Comparison of ENCODE assay signal across 8 mouse cellular contexts in the genomic region with DNA sequence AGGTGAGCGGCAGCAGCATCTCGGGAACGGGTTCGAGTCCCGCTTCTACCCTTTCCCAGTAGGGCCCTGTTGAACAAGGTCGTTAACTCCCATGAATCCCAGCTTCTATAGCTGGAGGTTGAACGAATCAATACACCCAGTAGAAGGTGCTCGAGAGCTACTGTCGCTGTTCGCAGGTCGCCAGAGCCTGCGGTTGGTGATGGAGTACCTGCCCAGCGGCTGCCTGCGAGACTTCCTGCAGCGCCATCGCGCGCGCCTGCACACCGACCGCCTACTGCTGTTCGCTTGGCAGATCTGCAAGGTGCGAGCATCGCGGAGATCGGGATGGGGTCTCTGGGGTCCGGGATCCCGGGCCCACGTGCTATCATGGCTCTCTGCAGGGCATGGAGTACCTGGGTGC. TPM values are rescaled to one million over a fixed set of nuclear protein-coding genes. Genes with fewer than 3 reads are reported as not detected.
DNase-seq lines count a peak whose midpoint lies in the region; ATAC-seq lines count a peak whose summit lies in the region.

No protein-coding gene starts in this region.

- WGBS in neural tube, embryonic 11.5 days: 2% methylated on average over 29 of the region's 29 CpGs
- 2% methylated on average over 29 of the region's 29 CpGs for WGBS in limb, embryonic 12.5 days

- ATAC-seq in neural tube, embryonic 11.5 days (ENCODE audit: insufficient read depth, low FRiP score, low TSS enrichment): no peak
- ATAC-seq in limb, embryonic 12.5 days (ENCODE audit: insufficient number of reproducible peaks, insufficient read depth, low FRiP score, low TSS enrichment, low read depth): no peak

- peaks cover 3% of the 10 kb centered on the region for H3K4me1 ChIP-seq in neural tube, embryonic 11.5 days (ENCODE audit: control insufficient read depth, insufficient read depth, low read length)
- peaks cover 13% of the 10 kb centered on the region for H3K4me1 ChIP-seq in limb, embryonic 12.5 days (replicated peaks)

- no peak overlapping the region for H3K27ac ChIP-seq in neural tube, embryonic 11.5 days (ENCODE audit: low read depth, low read length)
- H3K27ac ChIP-seq in limb, embryonic 12.5 days: no peak overlapping the region

- no peaks in the 10 kb centered on the region for H3K9me3 ChIP-seq in neural tube, embryonic 11.5 days (ENCODE audit: control insufficient read depth, low read length)
- no peaks in the 10 kb centered on the region for H3K9me3 ChIP-seq in limb, embryonic 12.5 days

- peaks cover 100% of the 10 kb centered on the region for H3K27me3 ChIP-seq in neural tube, embryonic 11.5 days (ENCODE audit: control insufficient read depth, insufficient read depth, low read length)
- H3K27me3 ChIP-seq in limb, embryonic 12.5 days: peaks cover 100% of the 10 kb centered on the region

- H3K36me3 ChIP-seq in neural tube, embryonic 11.5 days (ENCODE audit: control insufficient read depth, insufficient read depth, low read length): no peaks in the 10 kb centered on the region
- no peaks in the 10 kb centered on the region for H3K36me3 ChIP-seq in limb, embryonic 12.5 days

- peak overlapping the region; percentile 24 for H3K4me2 ChIP-seq in neural tube, embryonic 11.5 days (ENCODE audit: low read depth)
- H3K4me2 ChIP-seq in limb, embryonic 12.5 days: peak overlapping the region; percentile 52

- no peak overlapping the region for H3K9ac ChIP-seq in neural tube, embryonic 11.5 days (ENCODE audit: low read length)
- H3K9ac ChIP-seq in limb, embryonic 12.5 days (replicated peaks): no peak overlapping the region

- H3K4me3 ChIP-seq in neural tube, embryonic 11.5 days (ENCODE audit: low read depth, low read length): peak overlapping the region; percentile 8; the same call in 1 of the 2 replicates
- H3K4me3 ChIP-seq in limb, embryonic 12.5 days (replicated peaks): peak overlapping the region; percentile 28

- DNase-seq in cerebellum, adult 9-11 months: peak; percentile 15
- DNase-seq in cerebellum, postnatal 36 days: no peak
- DNase-seq in neural tube, embryonic 11.5 days (ENCODE audit: low spot score): no peak
- DNase-seq in neural tube, embryonic 10.5 days (ENCODE audit: extremely low spot score, low spot score): no peak
- peak; percentile 45 for DNase-seq in testis, postnatal 10 days (ENCODE audit: low spot score)
- no peak for DNase-seq in adrenal gland, postnatal 4 days (ENCODE audit: low spot score in 2 of 2)
- DNase-seq in left cerebral cortex, postnatal 25 days (ENCODE audit: low spot score in 2 of 2): no peak

- intact Hi-C loops in left cerebral cortex, postnatal 25 days (cut with DNase I): no loop called here

RNA-seq across cellular contexts. Expression of a gene that starts 3.4 kb away (rescaled TPM):
- not detected in 2 replicates for polyA plus RNA-seq in neural tube, embryonic 11.5 days (2014; fragmentation: Nextera tagmentation; extraction: Ambion mirVana)
- polyA plus RNA-seq in limb, embryonic 12.5 days (2016; fragmentation: Nextera tagmentation; extraction: Ambion mirVana): 0.54 and 0.64 TPM in 2 replicates
- 1 to 10 TPM; 6.8 to 8.5 TPM for total RNA-seq in adrenal gland, postnatal 4 days (2021)
- total RNA-seq in left cerebral cortex, postnatal 25 days (2021): 1 to 10 TPM; 1.3 to 1.5 TPM

RNA-seq across cellular contexts. Expression of a gene that starts 9.5 kb away (rescaled TPM):
- 1.6 and 2.0 TPM in 2 replicates for polyA plus RNA-seq in neural tube, embryonic 11.5 days (2014; fragmentation: Nextera tagmentation; extraction: Ambion mirVana)
- 3.8 and 4.4 TPM in 2 replicates for polyA plus RNA-seq in limb, embryonic 12.5 days (2016; fragmentation: Nextera tagmentation; extraction: Ambion mirVana)
- total RNA-seq in adrenal gland, postnatal 4 days (2021): 10 to 100 TPM; 17.7 to 19.3 TPM
- total RNA-seq in left cerebral cortex, postnatal 25 days (2021): 1 to 10 TPM; 3.9 to 4.8 TPM

RNA-seq across cellular contexts. Expression of a gene that starts 14.0 kb away (rescaled TPM):
- polyA plus RNA-seq in neural tube, embryonic 11.5 days (2014; fragmentation: Nextera tagmentation; extraction: Ambion mirVana): 6.5 and 7.7 TPM in 2 replicates
- 0.60 and 0.86 TPM in 2 replicates for polyA plus RNA-seq in limb, embryonic 12.5 days (2016; fragmentation: Nextera tagmentation; extraction: Ambion mirVana)
- total RNA-seq in adrenal gland, postnatal 4 days (2021): 10 to 100 TPM; 11.7 to 12.9 TPM
- total RNA-seq in left cerebral cortex, postnatal 25 days (2021): 100 to 1,000 TPM; 318 to 327 TPM

RNA-seq across cellular contexts. Expression of a gene that starts 16.0 kb away (rescaled TPM):
- 0.33 and 0.59 TPM in 2 replicates for polyA plus RNA-seq in neural tube, embryonic 11.5 days (2014; fragmentation: Nextera tagmentation; extraction: Ambion mirVana)
- 0.70 and 1.1 TPM in 2 replicates for polyA plus RNA-seq in limb, embryonic 12.5 days (2016; fragmentation: Nextera tagmentation; extraction: Ambion mirVana)
- total RNA-seq in adrenal gland, postnatal 4 days (2021): 1 to 10 TPM; 4.4 to 5.0 TPM
- under 1 TPM; 0.34 to 0.53 TPM for total RNA-seq in left cerebral cortex, postnatal 25 days (2021)

RNA-seq across cellular contexts. Expression of a gene that starts 39.9 kb away (rescaled TPM):
- polyA plus RNA-seq in neural tube, embryonic 11.5 days (2014; fragmentation: Nextera tagmentation; extraction: Ambion mirVana): 12.3 and 12.4 TPM in 2 replicates
- polyA plus RNA-seq in limb, embryonic 12.5 days (2016; fragmentation: Nextera tagmentation; extraction: Ambion mirVana): 5.5 and 6.0 TPM in 2 replicates
- total RNA-seq in adrenal gland, postnatal 4 days (2021): 1 to 10 TPM; 8.4 to 9.8 TPM
- total RNA-seq in left cerebral cortex, postnatal 25 days (2021): 100 to 1,000 TPM; 177 to 183 TPM

Comparison
In these comparisons a context has a peak if more than half of its experiments do, and no peak if none do; other contexts are left out.
1. DNase-seq: peak in cerebellum, adult 9-11 months (single experiment) and testis, postnatal 10 days (single experiment); none in cerebellum, postnatal 36 days (0 of 2), neural tube, embryonic 11.5 days (single experiment), neural tube, embryonic 10.5 days (single experiment), adrenal gland, postnatal 4 days (0 of 2) and left cerebral cortex, postnatal 25 days (0 of 2).
2. RNA of a gene that starts 14.0 kb away (total RNA-seq): 318 to 327 TPM in left cerebral cortex, postnatal 25 days; 11.7 to 12.9 TPM in adrenal gland, postnatal 4 days; every median in the first group is over 10 times any median in the second.